Mouse (Mus musculus) intestine, embryonic 15.5 days (tissue): Measurements from ENCODE around the gene Hist1h2bp. TPM values are rescaled to one million over a fixed set of nuclear protein-coding genes. Genes with fewer than 3 reads are reported as not detected.
"Not testable (repeated sequence)": the region's sequence is repeated elsewhere in the genome, so short reads cannot be mapped to it uniquely, and the experiment has no call there.

Source experiments
- ATAC-seq: fragments of 200-750 bp; cut with Nextera tagmentation; 2 replicates; pipeline ENCODE4 v1.8.0; 2017; ENCODE audit warnings: moderate TSS enrichment, moderate library complexity
- H3K27ac ChIP-seq: fragments of 300-500 bp; sonication (generic); 2 replicates; pipeline ENCODE4 v1.5.1; 2015; ENCODE audit warnings: mild to moderate bottlenecking, inconsistent platforms
- H3K27me3 ChIP-seq: fragments of 300-500 bp; sonication (generic); replicated peaks from 2 replicates; pipeline ENCODE4 v1.6.1; 2015; ENCODE audit warnings: inconsistent platforms
- H3K36me3 ChIP-seq: fragments of 300-500 bp; sonication (generic); 2 replicates; pipeline ENCODE4 v1.6.1; 2015; ENCODE audit warnings: inconsistent platforms
- H3K4me1 ChIP-seq: fragments of 300-500 bp; sonication (generic); replicated peaks from 2 replicates; pipeline ENCODE4 v1.6.1; 2015; ENCODE audit warnings: inconsistent platforms
- H3K4me2 ChIP-seq: fragments of 300-500 bp; sonication (generic); replicated peaks from 2 replicates; pipeline ENCODE4 v1.6.1; 2015; ENCODE audit warnings: mild to moderate bottlenecking, inconsistent platforms
- H3K4me3 ChIP-seq: fragments of 300-500 bp; sonication (generic); replicated peaks from 2 replicates; pipeline ENCODE4 v1.5.1; 2015; ENCODE audit warnings: inconsistent platforms
- H3K9ac ChIP-seq: fragments of 300-500 bp; sonication (generic); 2 replicates; pipeline ENCODE4 v1.6.1; 2015; ENCODE audit warnings: inconsistent platforms
- H3K9me3 ChIP-seq: fragments of 300-500 bp; sonication (generic); 2 replicates; pipeline ENCODE4 v1.6.1; 2016; ENCODE audit warnings: inconsistent platforms
- WGBS: fragments of 180-500 bp; shearing (Covaris S2); methylation state at CpG from one replicate; pipeline ENCODE4 v1.1.7; 2015; 5-methylcytosine and 5-hydroxymethylcytosine counted together
- polyA plus RNA-seq: library from polyadenylated mRNA; unstranded; fragments of >200 nt; fragmentation: Nextera tagmentation; extraction: Ambion mirVana; gene quantifications from 2 replicates; pipeline ENCODE4 v1.2.1, GENCODE M21; 2015

Gene Hist1h2bp
- polyA plus RNA-seq, 1 experiment from 2014 or later: 2.0 TPM

DNA sequence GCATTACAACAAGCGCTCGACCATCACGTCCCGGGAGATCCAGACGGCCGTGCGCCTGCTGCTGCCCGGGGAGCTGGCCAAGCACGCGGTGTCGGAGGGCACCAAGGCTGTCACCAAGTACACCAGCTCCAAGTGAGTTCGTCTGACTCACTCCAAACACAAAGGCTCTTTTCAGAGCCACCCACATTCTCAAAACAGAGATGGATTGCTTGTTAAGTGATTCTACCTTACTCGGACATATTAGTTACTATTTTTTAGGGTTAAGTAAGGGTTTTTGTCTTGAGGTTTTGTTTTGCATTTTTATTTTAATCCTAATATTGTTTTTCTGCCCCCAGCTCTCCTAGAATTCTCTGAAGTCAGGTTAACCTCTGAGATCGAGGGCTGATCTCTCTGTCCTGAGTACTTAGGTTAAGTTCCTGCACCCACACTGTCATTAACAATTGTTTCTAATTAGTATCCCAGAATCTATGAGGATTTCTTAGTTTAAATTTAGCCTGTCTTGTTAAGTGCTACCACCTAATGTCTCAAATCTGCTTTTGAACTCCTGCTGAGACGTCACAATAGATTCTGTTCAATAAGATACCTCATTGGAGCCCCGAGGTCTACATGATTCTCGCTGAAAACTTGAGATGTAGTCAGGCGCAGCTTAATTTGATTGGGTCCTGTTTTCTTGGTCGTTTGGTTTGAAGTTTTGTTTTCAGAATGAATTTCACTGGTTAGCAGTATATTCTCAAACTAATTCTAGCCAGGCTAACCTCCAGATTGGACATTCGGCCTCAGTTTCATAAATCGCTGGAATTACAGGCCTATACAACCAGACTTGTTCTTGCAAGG lies 716 bp downstream of the Hist1h2bp start:
- 26% methylated on average over 15 of the region's 21 CpGs for WGBS
- peak overlapping the region; percentile 32; the same call in 1 of the 2 replicates for H3K9ac ChIP-seq
- no peaks in the 10 kb centered on the region for H3K36me3 ChIP-seq
- no peak overlapping the region for H3K4me3 ChIP-seq
- H3K27me3 ChIP-seq: no peaks in the 10 kb centered on the region
- H3K4me1 ChIP-seq: peaks cover 19% of the 10 kb centered on the region
- H3K27ac ChIP-seq: peak overlapping the region; percentile 56; the same call in 1 of the 2 replicates
- ATAC-seq: peak; percentile 7; the same call in 1 of the 2 replicates
- H3K9me3 ChIP-seq: no peaks in the 10 kb centered on the region
- H3K4me2 ChIP-seq: peak overlapping the region; percentile 60

DNA sequence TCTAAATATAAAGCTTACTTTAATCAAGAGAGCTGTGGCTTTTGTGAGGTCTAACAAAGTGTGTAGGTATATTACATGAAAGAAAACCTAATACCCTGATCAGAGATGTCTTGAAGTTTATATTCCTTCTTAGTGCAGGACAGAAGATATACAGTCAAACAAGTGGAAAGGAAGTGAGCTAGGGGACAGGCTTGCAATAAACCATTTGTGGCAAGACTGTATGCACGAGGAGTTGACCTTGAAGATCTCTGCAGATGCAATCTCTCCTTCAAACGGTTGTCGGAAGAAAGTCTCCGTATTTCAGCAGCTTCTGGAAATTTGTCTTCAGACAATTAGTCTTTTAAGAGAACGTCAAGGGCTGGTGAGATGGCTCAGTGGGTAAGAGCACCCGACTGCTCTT lies 2.7 kb downstream of the Hist1h2bp start:
- Histone ChIP-seq H3K4me2 (no peak overlapping the region), H3K27me3 (no peaks in the 10 kb centered on the region), H3K27ac (no peak overlapping the region), H3K9me3 (no peaks in the 10 kb centered on the region), H3K4me1 (peaks cover 12% of the 10 kb centered on the region; the same call in 1 of the 2 replicates), H3K4me3 (no peak overlapping the region), H3K36me3 (no peaks in the 10 kb centered on the region), H3K9ac (no peak overlapping the region)
- 46% methylated on average over 6 of the region's 6 CpGs for WGBS
- ATAC-seq: no peak

DNA sequence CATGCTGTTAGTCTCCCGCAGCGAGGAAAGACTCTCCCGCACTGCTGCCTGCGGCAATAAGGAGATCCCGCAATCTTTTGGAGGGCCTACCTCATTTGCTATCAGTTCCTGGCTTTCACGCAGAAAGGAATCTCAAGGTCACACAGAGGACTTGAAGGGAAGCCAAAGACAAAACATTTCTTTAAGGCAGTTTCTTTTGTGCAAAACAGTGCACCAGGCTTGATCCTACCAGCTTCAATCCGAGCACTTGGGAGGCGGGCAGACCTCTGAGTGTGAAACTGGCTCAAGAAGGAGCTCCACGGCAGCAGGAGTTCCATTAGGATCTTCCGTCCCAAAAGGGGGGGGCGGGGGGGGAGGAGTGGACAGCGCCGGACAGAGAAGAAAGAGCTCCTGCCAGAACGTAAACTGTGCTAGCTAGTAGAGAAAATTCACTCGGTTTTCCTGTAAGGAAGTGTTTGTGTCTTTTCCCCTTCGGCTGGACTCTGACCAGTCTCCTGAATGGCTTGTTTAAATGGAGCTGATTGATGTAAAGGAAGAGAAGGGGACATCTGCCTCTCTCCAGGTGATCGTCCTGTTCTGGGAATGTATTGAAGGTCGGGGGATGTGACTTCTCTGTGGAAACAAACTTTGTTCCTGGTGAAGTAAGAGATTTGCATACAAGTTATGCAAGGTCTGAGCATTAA lies 3.5 kb downstream of the Hist1h2bp start:
- H3K27ac ChIP-seq: 0 out of 2 replicates have a peak overlapping the region, but pooled peaks have one; percentile 22
- peak overlapping the region; percentile 36 for H3K9ac ChIP-seq

DNA sequence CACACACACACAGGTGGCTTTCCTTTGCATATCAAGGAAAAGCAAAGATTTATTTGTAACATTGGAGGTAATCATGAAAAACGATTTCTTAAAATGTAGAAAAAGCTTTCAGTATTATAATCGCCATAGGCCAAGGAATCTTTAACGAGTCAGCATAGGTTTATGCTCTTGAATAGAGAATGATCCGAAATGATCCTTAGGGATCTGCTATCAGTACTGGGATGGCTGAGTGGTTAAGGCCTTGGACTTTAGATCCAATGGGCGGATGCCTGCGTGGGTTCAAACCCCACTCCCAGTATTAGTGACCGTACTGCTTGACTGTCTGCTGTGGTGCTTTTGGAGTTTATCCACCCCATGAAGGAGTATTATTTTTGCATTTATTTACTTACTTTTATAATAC lies 8.3 kb downstream of the Hist1h2bp start:
- ATAC-seq: no peak
- no peak overlapping the region for H3K4me2 ChIP-seq
- H3K9ac ChIP-seq: no peak overlapping the region

More for the DNA sequence above, 3.5 kb downstream of the Hist1h2bp start:
- no peaks in the 10 kb centered on the region for H3K27me3 ChIP-seq
- WGBS: 12% methylated on average over 18 of the region's 18 CpGs
- H3K4me1 ChIP-seq: peaks cover 8% of the 10 kb centered on the region; the same call in 1 of the 2 replicates
- no peaks in the 10 kb centered on the region for H3K9me3 ChIP-seq
- H3K4me2 ChIP-seq: peak overlapping the region; percentile 54
- ATAC-seq: no peak
- H3K36me3 ChIP-seq: no peaks in the 10 kb centered on the region
- peak overlapping the region; percentile 15; the same call in 1 of the 2 replicates for H3K4me3 ChIP-seq

DNA sequence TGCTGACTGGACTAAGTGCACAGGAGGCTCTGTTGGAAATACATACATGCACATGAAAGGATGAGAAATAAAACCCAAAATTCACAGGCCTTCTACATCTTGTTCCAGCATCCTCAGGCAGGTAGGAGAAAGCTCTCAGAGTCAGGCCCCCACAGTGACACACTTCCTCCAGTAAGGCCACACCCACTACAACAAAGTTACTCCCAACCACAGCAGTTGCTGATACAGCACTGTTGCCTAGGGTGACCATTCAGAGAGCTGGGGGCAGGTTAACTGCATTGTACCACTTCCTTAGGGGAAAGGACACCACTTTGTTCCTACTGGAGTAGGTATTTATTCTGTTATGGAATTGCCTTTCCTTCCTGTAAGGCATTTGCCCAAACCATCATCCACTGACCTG lies 9.9 kb downstream of the Hist1h2bp start:
- not testable (repeated sequence) for H3K27me3 ChIP-seq, H3K4me3 ChIP-seq, H3K36me3 ChIP-seq, ATAC-seq, H3K27ac ChIP-seq, H3K4me2 ChIP-seq, H3K9me3 ChIP-seq, H3K9ac ChIP-seq, H3K4me1 ChIP-seq

More for the DNA sequence above, 8.3 kb downstream of the Hist1h2bp start:
- Histone ChIP-seq H3K4me1 (0 out of 2 replicates have a peak, but pooled peaks cover 2% of the 10 kb centered on the region), H3K4me3 (no peak overlapping the region), H3K27ac (no peak overlapping the region), H3K9me3 (no peaks in the 10 kb centered on the region), H3K27me3 (no peaks in the 10 kb centered on the region), H3K36me3 (no peaks in the 10 kb centered on the region)
- WGBS: 92% methylated on average over 7 of the region's 7 CpGs

DNA sequence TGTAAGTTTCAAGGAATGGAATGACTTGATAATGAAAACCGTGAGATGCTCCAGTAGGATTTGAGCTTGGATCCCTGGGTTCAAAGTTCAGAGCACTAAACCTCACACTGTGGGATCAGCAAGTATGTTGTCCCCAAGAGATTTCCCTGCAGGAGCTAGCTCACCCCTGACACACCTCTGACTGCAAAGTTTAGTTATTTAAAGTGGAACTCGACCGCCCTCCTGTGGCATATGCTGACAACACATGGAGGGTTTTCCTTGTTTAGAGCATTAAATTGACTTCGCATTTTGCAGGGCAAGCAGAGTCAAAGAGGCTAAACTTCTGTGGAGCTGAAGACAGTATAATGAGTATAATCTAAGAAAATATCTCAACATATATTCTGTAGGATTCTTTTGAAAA lies 15.8 kb downstream of the Hist1h2bp start:
- peak; percentile 86 for ATAC-seq
- not testable (repeated sequence) for H3K4me3 ChIP-seq, H3K9ac ChIP-seq, H3K4me1 ChIP-seq, H3K36me3 ChIP-seq, H3K27ac ChIP-seq, H3K27me3 ChIP-seq, H3K4me2 ChIP-seq, H3K9me3 ChIP-seq
- no CpG with 5 or more reads among the region's 4 CpGs for WGBS

DNA sequence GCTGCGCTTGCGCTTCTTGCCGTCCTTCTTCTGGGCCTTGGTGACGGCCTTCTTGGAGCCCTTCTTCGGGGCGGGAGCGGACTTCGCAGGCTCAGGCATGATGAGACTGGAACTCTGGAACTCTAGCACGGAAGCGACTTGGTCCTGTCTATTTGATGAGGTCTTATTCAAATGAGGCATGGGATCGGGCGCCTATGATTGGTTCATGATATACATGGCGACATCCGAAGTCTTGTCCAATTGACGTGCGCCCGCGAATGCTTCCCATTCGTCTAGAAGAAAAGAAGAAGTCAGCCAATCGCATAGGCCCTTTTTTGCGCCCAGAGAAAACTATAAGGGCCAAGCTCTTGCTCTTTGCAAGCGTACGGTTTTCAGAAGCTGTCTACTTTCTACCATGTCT lies 22.8 kb downstream of the Hist1h2bp start, which contains the start of the genes Hist1h2bq and Hist1h2ao:
TSS of gene Hist1h2bq (minus strand) at position 125 of the 400 bp plus-strand sequence.
TSS of gene Hist1h2ao (plus strand) at position 393 of the 400 bp plus-strand sequence.
- WGBS: no CpG with 5 or more reads among the region's 23 CpGs
- not testable (repeated sequence) for H3K4me1 ChIP-seq, H3K9ac ChIP-seq, H3K9me3 ChIP-seq, H3K36me3 ChIP-seq, H3K4me2 ChIP-seq, H3K4me3 ChIP-seq, H3K27me3 ChIP-seq, H3K27ac ChIP-seq
- ATAC-seq: peak; percentile 95

DNA sequence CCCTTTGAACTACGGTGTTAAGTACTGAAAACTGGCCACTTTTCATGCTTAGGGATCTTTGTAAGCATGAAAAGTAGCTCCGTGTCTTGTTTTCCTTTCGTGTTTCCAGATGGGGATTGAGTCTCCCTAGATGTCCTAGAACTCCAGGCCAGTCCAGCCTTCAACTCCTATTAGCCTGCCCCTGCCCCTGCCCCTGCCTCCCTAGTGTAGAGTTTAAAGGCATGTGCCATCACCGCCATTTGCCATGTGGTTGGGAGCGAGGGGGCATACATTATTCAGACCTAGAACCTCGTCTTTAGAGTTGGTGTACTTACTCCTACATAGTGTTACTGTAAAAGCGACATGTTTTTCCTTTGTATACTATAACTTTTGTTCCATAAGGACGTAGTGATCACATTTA lies 23.8 kb downstream of the Hist1h2bp start:
- not testable (repeated sequence) for H3K27ac ChIP-seq, H3K4me1 ChIP-seq, H3K9ac ChIP-seq, H3K27me3 ChIP-seq, H3K4me3 ChIP-seq, H3K4me2 ChIP-seq, H3K9me3 ChIP-seq, H3K36me3 ChIP-seq
- WGBS: no CpG with 5 or more reads among the region's 8 CpGs
- ATAC-seq: peak; percentile 31

DNA sequence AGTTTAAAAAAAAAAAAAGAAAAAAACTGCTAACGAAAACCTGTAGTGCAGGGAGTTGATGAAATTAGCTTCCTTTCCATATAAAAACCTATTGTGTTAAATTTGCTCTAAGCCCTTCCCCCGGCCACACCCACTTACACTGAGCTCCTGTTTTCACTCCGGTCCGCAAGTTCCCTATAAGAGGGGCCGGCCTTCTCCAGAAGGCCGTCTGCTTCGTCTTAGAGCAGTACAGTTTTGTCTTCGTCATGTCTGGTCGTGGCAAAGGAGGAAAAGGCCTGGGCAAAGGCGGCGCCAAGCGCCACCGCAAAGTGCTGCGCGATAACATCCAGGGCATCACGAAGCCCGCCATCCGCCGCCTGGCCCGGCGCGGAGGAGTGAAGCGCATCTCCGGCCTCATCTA lies 24.3 kb downstream of the Hist1h2bp start, which contains the start of gene Hist1h4m:
TSS of gene Hist1h4m (plus strand) at position 208 of the 400 bp plus-strand sequence.
- 0 out of 2 replicates have a peak within 1 kb of the TSS, but pooled peaks have one; percentile 9 for H3K4me3 ChIP-seq

DNA sequence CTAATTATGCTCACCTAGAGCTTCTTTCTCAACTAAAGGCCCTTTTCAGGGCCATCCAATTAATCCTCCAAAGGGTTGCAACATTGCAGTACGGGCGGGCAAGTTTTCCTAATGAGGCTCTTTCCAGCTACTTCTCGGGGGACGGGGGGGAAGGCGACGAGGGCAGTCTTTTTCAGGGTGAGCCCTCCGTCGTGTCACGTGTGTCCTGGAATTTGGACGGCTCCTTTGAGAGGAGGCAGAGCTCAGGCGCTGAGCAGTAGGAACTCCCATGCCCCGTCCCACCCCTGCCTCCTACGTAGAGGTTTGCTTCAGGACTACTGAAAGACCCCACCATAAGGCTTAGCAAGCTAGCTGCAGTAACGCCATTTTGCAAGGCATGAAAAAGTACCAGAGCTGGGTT lies 24.8 kb downstream of the Hist1h2bp start:
- not testable (repeated sequence) for H3K27me3 ChIP-seq, H3K9me3 ChIP-seq, H3K4me1 ChIP-seq, H3K36me3 ChIP-seq, H3K9ac ChIP-seq
- WGBS: under 1% methylated on average over 14 of the region's 14 CpGs
- 0 out of 2 replicates have a peak overlapping the region, but pooled peaks have one; percentile 22 for H3K27ac ChIP-seq
- ATAC-seq: peak; percentile 64
- peak overlapping the region; percentile 36 for H3K4me2 ChIP-seq
- 0 out of 2 replicates have a peak overlapping the region, but pooled peaks have one; percentile 9 for H3K4me3 ChIP-seq

More for the DNA sequence above, 24.3 kb downstream of the Hist1h2bp start, which contains the start of gene Hist1h4m:
- H3K36me3 ChIP-seq, H3K27me3 ChIP-seq, H3K4me1 ChIP-seq, H3K9ac ChIP-seq, H3K9me3 ChIP-seq: not testable (repeated sequence)
- ATAC-seq: peak; percentile 67
- Histone ChIP-seq H3K4me2 (peak within 1 kb of the TSS; percentile 36), H3K27ac (0 out of 2 replicates have a peak within 1 kb of the TSS, but pooled peaks have one; percentile 22)
- WGBS: no CpG with 5 or more reads among the region's 24 CpGs

DNA sequence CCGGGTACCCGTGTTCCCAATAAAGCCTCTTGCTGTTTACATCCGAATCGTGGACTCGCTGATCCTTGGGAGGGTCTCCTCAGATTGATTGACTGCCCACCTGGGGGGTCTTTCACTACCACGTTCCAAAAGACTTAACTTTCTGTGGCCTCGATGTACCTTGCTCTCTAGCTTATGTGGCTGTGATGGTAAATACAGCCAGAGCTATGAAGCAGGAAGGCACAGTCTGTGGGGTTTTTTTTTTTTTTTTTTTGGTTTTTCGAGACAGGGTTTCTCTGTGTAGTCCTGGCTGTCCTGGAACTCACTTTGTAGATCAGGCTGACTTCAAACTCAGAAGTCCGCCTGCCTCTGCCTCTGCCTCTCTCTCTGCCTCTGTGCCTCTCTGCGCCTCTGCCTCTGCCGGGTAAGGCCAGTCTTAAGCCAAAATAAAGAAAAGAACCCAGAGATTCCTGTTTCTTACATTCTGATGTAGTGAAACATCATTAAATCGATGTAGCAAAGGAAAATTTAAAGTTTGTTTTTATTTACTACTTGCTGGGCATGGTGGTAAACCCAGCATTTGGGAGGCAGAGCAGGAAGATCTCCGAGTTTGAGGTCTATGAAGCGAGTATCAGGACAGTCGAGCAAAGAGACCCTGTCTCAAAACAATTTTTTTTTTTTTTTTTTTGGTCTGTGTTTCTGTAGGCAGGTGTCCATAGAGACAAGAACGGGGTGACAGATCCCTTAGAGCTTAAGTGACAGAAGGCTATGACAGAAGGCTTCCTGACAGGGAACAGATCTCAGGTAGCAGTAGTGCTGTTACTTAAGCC lies 33.0 kb downstream of the Hist1h2bp start:
- H3K9ac ChIP-seq, H3K36me3 ChIP-seq, H3K4me3 ChIP-seq, H3K27me3 ChIP-seq, H3K9me3 ChIP-seq, H3K4me2 ChIP-seq, H3K4me1 ChIP-seq, H3K27ac ChIP-seq: not testable (repeated sequence)
- WGBS: 73% methylated on average over 7 of the region's 16 CpGs
- ATAC-seq: 0 out of 2 replicates have a peak, but pooled peaks have one; percentile 41
